Mouse (Mus musculus) neural tube, embryonic 14.5 days (tissue): ENCODE data around the gene Krt6b. TPM values are rescaled to one million over a fixed set of nuclear protein-coding genes. Genes with fewer than 3 reads are reported as not detected.

ENCODE experiments used
- ATAC-seq: fragments of 200-750 bp; cut with Nextera tagmentation; 2 replicates; pipeline ENCODE4 v1.8.0; 2017; ENCODE audit warnings: low read depth, mild to moderate bottlenecking, moderate TSS enrichment, moderate library complexity
- H3K27ac ChIP-seq: fragments of 300-500 bp; sonication (generic); 2 replicates; pipeline ENCODE4 v1.5.1; 2014; ENCODE audit warnings: low read depth, mild to moderate bottlenecking, control low read depth, low read length, moderate library complexity, mixed read lengths
- H3K27me3 ChIP-seq: fragments of 300-500 bp; sonication (generic); 2 replicates; pipeline ENCODE4 v1.6.1; 2014; ENCODE audit warnings: low read length; ENCODE audit not compliant: control insufficient read depth, insufficient read depth
- H3K36me3 ChIP-seq: fragments of 300-500 bp; sonication (generic); 2 replicates; pipeline ENCODE4 v1.6.1; 2014; ENCODE audit warnings: low read length, mixed read lengths; ENCODE audit not compliant: control insufficient read depth, insufficient read depth
- H3K4me1 ChIP-seq: fragments of 300-500 bp; sonication (generic); 2 replicates; pipeline ENCODE4 v1.6.1; 2014; ENCODE audit warnings: low read length; ENCODE audit not compliant: control insufficient read depth, insufficient read depth
- H3K4me2 ChIP-seq: fragments of 300-500 bp; sonication (generic); 2 replicates; pipeline ENCODE4 v1.6.1; 2014; ENCODE audit warnings: mild to moderate bottlenecking, low read depth, low read length, control low read depth
- H3K4me3 ChIP-seq: fragments of 300-500 bp; sonication (generic); 2 replicates; pipeline ENCODE4 v1.5.1; 2014; ENCODE audit warnings: low read depth, low read length, control low read depth, mixed read lengths
- H3K9ac ChIP-seq: fragments of 300-500 bp; sonication (generic); replicated peaks from 2 replicates; pipeline ENCODE4 v1.6.1; 2014; ENCODE audit warnings: low read depth, mild to moderate bottlenecking, control low read depth, low read length, mixed read lengths
- H3K9me3 ChIP-seq: fragments of 300-500 bp; sonication (generic); 2 replicates; pipeline ENCODE4 v1.6.1; 2016; ENCODE audit warnings: low read length; ENCODE audit not compliant: control insufficient read depth
- WGBS: fragments of 180-500 bp; shearing (Covaris S2); extraction: QIAGEN DNeasy Blood & Tissue Kit; methylation state at CpG from one replicate; pipeline ENCODE4 v1.1.7; 2014; 5-methylcytosine and 5-hydroxymethylcytosine counted together
- polyA plus RNA-seq: library from polyadenylated mRNA; unstranded; fragments of >200 nt; fragmentation: Nextera tagmentation; extraction: Ambion mirVana; gene quantifications from 2 replicates; pipeline ENCODE4 v1.2.1, GENCODE M21; 2014

Gene Krt6b
- polyA plus RNA-seq: not detected in 2 replicates

DNA sequence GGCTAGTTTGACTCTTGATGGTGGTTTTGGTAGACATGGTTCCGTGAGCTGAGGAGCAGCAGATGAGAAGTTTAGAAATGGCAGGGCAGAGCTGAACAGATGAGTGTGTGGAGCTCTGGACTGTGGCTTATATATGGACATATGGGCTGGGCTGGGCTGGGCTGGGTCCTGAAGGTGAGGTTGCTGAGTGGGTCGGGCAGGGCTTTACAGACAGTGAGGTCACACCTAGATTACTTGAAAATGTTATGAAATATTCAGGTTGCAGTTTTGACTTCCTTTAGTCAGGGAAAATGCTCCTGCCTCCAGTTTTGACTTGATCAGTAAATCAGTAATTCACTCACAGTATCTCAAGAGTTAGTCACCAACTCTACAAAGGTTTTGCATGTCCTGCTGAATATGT lies at the start of gene Krt6b:
TSS of gene Krt6b (minus strand) at position 101 of the 400 bp plus-strand sequence.
- no peaks in the 10 kb centered on the region for H3K9me3 ChIP-seq
- no peak within 1 kb of the TSS for H3K4me3 ChIP-seq
- no peak within 1 kb of the TSS for H3K27ac ChIP-seq
- no peak within 1 kb of the TSS for H3K4me2 ChIP-seq
- H3K27me3 ChIP-seq: no peaks in the 10 kb centered on the region
- no peak within 1 kb of the TSS for H3K9ac ChIP-seq
- H3K36me3 ChIP-seq: no peaks in the 10 kb centered on the region
- ATAC-seq: no peak
- H3K4me1 ChIP-seq: no peaks in the 10 kb centered on the region
- 95% methylated on average over 2 of the region's 2 CpGs for WGBS

DNA sequence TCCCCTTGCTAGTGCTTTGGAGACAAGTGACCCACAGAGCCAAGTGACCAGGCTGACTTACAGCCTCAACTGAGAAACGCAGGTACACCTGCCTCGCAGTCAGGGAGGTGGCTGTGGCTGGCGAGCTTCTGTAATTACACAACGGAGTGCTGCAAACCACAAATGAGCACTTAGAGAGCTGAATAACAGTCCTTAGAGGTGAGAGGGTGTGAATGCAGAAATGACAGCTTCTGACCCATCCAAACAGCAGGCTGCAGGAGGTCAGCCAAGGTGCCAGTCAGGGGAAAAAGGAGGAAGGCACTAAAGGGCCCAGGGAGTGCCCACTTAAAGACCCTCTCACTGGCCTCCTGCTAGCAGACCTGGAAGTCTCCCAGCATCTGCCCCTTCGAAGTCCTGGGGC lies 44.6 kb upstream of the Krt6b start:
- H3K36me3 ChIP-seq: no peaks in the 10 kb centered on the region
- ATAC-seq: no peak
- 57% methylated on average over 5 of the region's 5 CpGs for WGBS
- H3K4me2 ChIP-seq: no peak overlapping the region
- no peak overlapping the region for H3K27ac ChIP-seq
- H3K4me1 ChIP-seq: no peaks in the 10 kb centered on the region
- no peak overlapping the region for H3K9ac ChIP-seq
- no peak overlapping the region for H3K4me3 ChIP-seq
- H3K9me3 ChIP-seq: no peaks in the 10 kb centered on the region
- no peaks in the 10 kb centered on the region for H3K27me3 ChIP-seq

- Histone ChIP-seq H3K9me3 (no peaks in the 10 kb centered on the region), H3K4me2 (no peak overlapping the region), H3K27ac (no peak overlapping the region), H3K4me1 (no peaks in the 10 kb centered on the region), H3K27me3 (no peaks in the 10 kb centered on the region), H3K4me3 (no peak overlapping the region), H3K9ac (no peak overlapping the region), H3K36me3 (no peaks in the 10 kb centered on the region)
- no peak for ATAC-seq
- WGBS: 70% methylated on average over 3 of the region's 3 CpGs
Observed at GRCm38 (mm10) chr15:101715831-101716230, 35.7 kb upstream of the Krt6b start.

GRCm38 (mm10) chr15:101714356-101714755 lies 34.3 kb upstream of the Krt6b start:
- WGBS: 91% methylated on average over 5 of the region's 5 CpGs
- ATAC-seq: no peak

GRCm38 (mm10) chr15:101713731-101714130 lies 33.6 kb upstream of the Krt6b start:
- Histone ChIP-seq H3K4me1 (no peaks in the 10 kb centered on the region), H3K9me3 (no peaks in the 10 kb centered on the region), H3K4me2 (no peak overlapping the region), H3K27ac (no peak overlapping the region), H3K36me3 (no peaks in the 10 kb centered on the region), H3K9ac (no peak overlapping the region), H3K27me3 (no peaks in the 10 kb centered on the region), H3K4me3 (no peak overlapping the region)
- ATAC-seq: no peak
- WGBS: 80% methylated on average over 8 of the region's 8 CpGs

More at GRCm38 (mm10) chr15:101714356-101714755, 34.3 kb upstream of the Krt6b start:
- H3K9ac ChIP-seq: no peak overlapping the region
- no peaks in the 10 kb centered on the region for H3K4me1 ChIP-seq
- H3K9me3 ChIP-seq: no peaks in the 10 kb centered on the region
- H3K4me2 ChIP-seq: no peak overlapping the region
- no peak overlapping the region for H3K27ac ChIP-seq
- H3K4me3 ChIP-seq: no peak overlapping the region
- no peaks in the 10 kb centered on the region for H3K27me3 ChIP-seq
- H3K36me3 ChIP-seq: no peaks in the 10 kb centered on the region

- H3K27ac ChIP-seq: no peak within 1 kb of the TSS
- ATAC-seq: no peak
- 62% methylated on average over 13 of the region's 13 CpGs for WGBS
Observed at GRCm38 (mm10) chr15:101712720-101713119, 32.6 kb upstream of the Krt6b start, which contains the start of gene Krt5. Krt5 (minus strand) TSS chr15:101712898.

GRCm38 (mm10) chr15:101708683-101709082 lies 28.6 kb upstream of the Krt6b start:
- H3K36me3 ChIP-seq: no peaks in the 10 kb centered on the region
- no peak overlapping the region for H3K9ac ChIP-seq
- WGBS: 74% methylated on average over 11 of the region's 11 CpGs
- no peaks in the 10 kb centered on the region for H3K27me3 ChIP-seq
- no peak overlapping the region for H3K27ac ChIP-seq
- no peak overlapping the region for H3K4me2 ChIP-seq
- H3K4me1 ChIP-seq: no peaks in the 10 kb centered on the region
- no peaks in the 10 kb centered on the region for H3K9me3 ChIP-seq
- no peak overlapping the region for H3K4me3 ChIP-seq
- no peak for ATAC-seq

More at GRCm38 (mm10) chr15:101712720-101713119, 32.6 kb upstream of the Krt6b start, which contains the start of gene Krt5:
- no peaks in the 10 kb centered on the region for H3K36me3 ChIP-seq
- H3K27me3 ChIP-seq: no peaks in the 10 kb centered on the region
- no peaks in the 10 kb centered on the region for H3K9me3 ChIP-seq
- no peak within 1 kb of the TSS for H3K4me2 ChIP-seq
- no peaks in the 10 kb centered on the region for H3K4me1 ChIP-seq
- H3K4me3 ChIP-seq: no peak within 1 kb of the TSS
- H3K9ac ChIP-seq: no peak within 1 kb of the TSS

DNA sequence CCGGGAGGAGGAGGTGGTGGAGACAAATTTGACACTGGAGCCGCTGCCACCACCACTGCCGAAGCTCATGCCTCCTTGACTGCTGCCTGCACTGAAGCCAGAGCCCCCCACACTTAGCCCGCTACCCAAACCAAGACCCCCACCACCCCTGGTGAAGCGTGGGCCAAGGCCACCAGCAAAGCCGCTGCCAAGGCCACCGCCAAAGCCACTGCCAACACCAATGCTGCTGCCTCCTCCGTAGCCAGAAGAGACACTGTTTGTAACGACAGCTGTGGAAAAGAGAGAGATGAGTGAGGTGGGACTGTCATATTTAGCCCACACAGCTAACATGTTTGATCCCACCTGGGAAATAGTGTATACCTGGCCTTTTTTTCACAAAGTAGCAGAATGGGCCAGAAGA lies 27.4 kb upstream of the Krt6b start:
- WGBS: 90% methylated on average over 9 of the region's 9 CpGs
- H3K4me1 ChIP-seq: no peaks in the 10 kb centered on the region

GRCm38 (mm10) chr15:101704066-101704465 lies 24.0 kb upstream of the Krt6b start:
- H3K27ac ChIP-seq: no peak overlapping the region
- H3K9ac ChIP-seq: no peak overlapping the region
- no peaks in the 10 kb centered on the region for H3K36me3 ChIP-seq
- no peaks in the 10 kb centered on the region for H3K27me3 ChIP-seq
- H3K4me2 ChIP-seq: no peak overlapping the region
- H3K4me3 ChIP-seq: no peak overlapping the region
- H3K4me1 ChIP-seq: no peaks in the 10 kb centered on the region
- 71% methylated on average over 4 of the region's 4 CpGs for WGBS
- H3K9me3 ChIP-seq: no peaks in the 10 kb centered on the region
- ATAC-seq: no peak

More for the DNA sequence above, 27.4 kb upstream of the Krt6b start:
- no peaks in the 10 kb centered on the region for H3K9me3 ChIP-seq
- H3K9ac ChIP-seq: no peak overlapping the region
- H3K36me3 ChIP-seq: no peaks in the 10 kb centered on the region
- H3K27ac ChIP-seq: no peak overlapping the region
- ATAC-seq: no peak
- no peak overlapping the region for H3K4me3 ChIP-seq
- no peaks in the 10 kb centered on the region for H3K27me3 ChIP-seq
- H3K4me2 ChIP-seq: no peak overlapping the region
